18 mouse cellular contexts compared by ENCODE assay signal in genomic region chr7:131257309-131257708, GRCm38 (mm10).
DNase-seq lines count a peak whose midpoint lies in the region; ATAC-seq and TF ChIP-seq lines count a peak whose summit lies in the region.
"Had no signal": no experiment of that assay in that cellular context is flagged by ENCODE, and none has a peak within 500 bp of the region (broad histone marks: within the 10 kb centered on the region; RNA-seq: fewer than 3 reads in every experiment).

No protein-coding gene starts in this region.

- ATAC-seq in liver, embryonic 11.5 days (replicated peaks; ENCODE audit: low FRiP score): no peak
- peak; percentile 91 for ATAC-seq in liver, postnatal 0 days
- ATAC-seq in stomach, embryonic 16.5 days (ENCODE audit: insufficient read depth, low FRiP score): peak; percentile 44; the same call in 1 of the 2 replicates
- ATAC-seq: forebrain, embryonic 13.5 days; forebrain, embryonic 15.5 days had no signal

- H3K27ac ChIP-seq in liver, adult 2 months (replicated peaks; ENCODE audit: insufficient read depth, low read depth, low read length): peak overlapping the region; percentile 40; the same call in 1 of the 2 replicates
- no peak overlapping the region for H3K27ac ChIP-seq in liver, embryonic 11.5 days (ENCODE audit: low read depth, low read length)
- H3K27ac ChIP-seq in liver, postnatal 0 days (ENCODE audit: low read depth): peak overlapping the region; percentile 44
- H3K27ac ChIP-seq in stomach, embryonic 16.5 days (ENCODE audit: low read length): no peak overlapping the region
- H3K27ac ChIP-seq: embryonic facial prominence, embryonic 10.5 days; embryonic facial prominence, embryonic 12.5 days; forebrain, embryonic 13.5 days; forebrain, embryonic 15.5 days had no signal

- 14% methylated on average over 1 of the region's 1 CpGs for WGBS in liver, adult 2 months
- WGBS in liver, embryonic 11.5 days: 66% methylated on average over 1 of the region's 1 CpGs
- WGBS in liver, postnatal 0 days (ENCODE audit: insufficient replicate concordance): 33% methylated on average over 1 of the region's 1 CpGs
- WGBS in stomach, embryonic 16.5 days: 38% methylated on average over 1 of the region's 1 CpGs

- DNase-seq in liver, adult 2 months (ENCODE audit: extremely low read depth, low read depth, low spot score): peak; percentile 85
- DNase-seq in liver, embryonic 11.5 days (ENCODE audit: low spot score): no peak
- peak; percentile 50 for DNase-seq in liver, postnatal 0 days
- DNase-seq in liver: no peak
- DNase-seq in spleen, postnatal 4 days (ENCODE audit: low spot score in 2 of 2): no peak
- no peak for DNase-seq in urinary bladder, adult 18-20 months (ENCODE audit: low spot score in 2 of 2)
- DNase-seq: adrenal gland, adult 2 months; adrenal gland, postnatal 25 days; cerebellum, adult 11 months; cerebellum, adult 18-20 months; cerebellum, adult 8-10 months; cerebellum, adult 9-11 months; cerebellum, postnatal 36 days had no signal

- H3K9ac ChIP-seq in liver, adult 2 months (ENCODE audit: low read depth, low read length): no peak overlapping the region
- H3K9ac ChIP-seq in liver, embryonic 11.5 days (ENCODE audit: low read depth, low read length): no peak overlapping the region
- H3K9ac ChIP-seq in liver, postnatal 0 days (replicated peaks): no peak overlapping the region
- no peak overlapping the region for H3K9ac ChIP-seq in stomach, embryonic 16.5 days (ENCODE audit: low read length)
- H3K9ac ChIP-seq: embryonic facial prominence, embryonic 12.5 days; forebrain, embryonic 13.5 days; forebrain, embryonic 15.5 days had no signal

- H3K4me2 ChIP-seq in liver, embryonic 11.5 days: no peak overlapping the region
- no peak overlapping the region for H3K4me2 ChIP-seq in liver, postnatal 0 days (ENCODE audit: low read depth, low read length)
- no peak overlapping the region for H3K4me2 ChIP-seq in stomach, embryonic 16.5 days (ENCODE audit: low read depth, low read length)
- H3K4me2 ChIP-seq: embryonic facial prominence, embryonic 12.5 days; forebrain, embryonic 13.5 days; forebrain, embryonic 15.5 days had no signal

- H3K27me3 ChIP-seq in liver, adult 2 months (ENCODE audit: control insufficient read depth, insufficient read depth, low read length): no peaks in the 10 kb centered on the region
- no peaks in the 10 kb centered on the region for H3K27me3 ChIP-seq in liver, embryonic 11.5 days (replicated peaks; ENCODE audit: control insufficient read depth, insufficient read depth, low read length)
- no peaks in the 10 kb centered on the region for H3K27me3 ChIP-seq in liver, postnatal 0 days (ENCODE audit: insufficient read depth, low read length)
- no peaks in the 10 kb centered on the region for H3K27me3 ChIP-seq in stomach, embryonic 16.5 days (ENCODE audit: control insufficient read depth, insufficient read depth, low read length)
- H3K27me3 ChIP-seq: embryonic facial prominence, embryonic 12.5 days; forebrain, embryonic 13.5 days; forebrain, embryonic 15.5 days had no signal

- H3K4me3 ChIP-seq in liver, adult 2 months (ENCODE audit: insufficient read depth, low read depth, low read length): no peak overlapping the region
- no peak overlapping the region for H3K4me3 ChIP-seq in liver, embryonic 11.5 days (ENCODE audit: low read depth, low read length)
- no peak overlapping the region for H3K4me3 ChIP-seq in liver, postnatal 0 days (ENCODE audit: low read depth, low read length)
- no peak overlapping the region for H3K4me3 ChIP-seq in stomach, embryonic 16.5 days (replicated peaks; ENCODE audit: low read length)
- H3K4me3 ChIP-seq: embryonic facial prominence, embryonic 10.5 days; embryonic facial prominence, embryonic 12.5 days; forebrain, embryonic 13.5 days; forebrain, embryonic 15.5 days had no signal

- no peaks in the 10 kb centered on the region for H3K9me3 ChIP-seq in liver, embryonic 11.5 days (ENCODE audit: control insufficient read depth, low read length)
- H3K9me3 ChIP-seq in liver, postnatal 0 days (ENCODE audit: low read length): no peaks in the 10 kb centered on the region
- no peaks in the 10 kb centered on the region for H3K9me3 ChIP-seq in stomach, embryonic 16.5 days (replicated peaks; ENCODE audit: control insufficient read depth, low read length)
- H3K9me3 ChIP-seq: embryonic facial prominence, embryonic 10.5 days; embryonic facial prominence, embryonic 12.5 days; forebrain, embryonic 13.5 days; forebrain, embryonic 15.5 days had no signal

- no peak for TF ChIP-seq EP300 in liver, postnatal 0 days (IDR thresholded peaks at IDR 0.05; ENCODE audit: low read depth)

- no peak for TF ChIP-seq CTCF in liver, adult 2 months (IDR thresholded peaks at IDR 0.05; ENCODE audit: low read depth, low read length)
- TF ChIP-seq CTCF in liver, postnatal 0 days (IDR thresholded peaks at IDR 0.05; ENCODE audit: low read depth): no peak

- H3K36me3 ChIP-seq in liver, adult 2 months (ENCODE audit: control insufficient read depth, insufficient read depth, low read length): no peaks in the 10 kb centered on the region
- H3K36me3 ChIP-seq in liver, embryonic 11.5 days (ENCODE audit: control insufficient read depth, insufficient read depth, low read length): no peaks in the 10 kb centered on the region
- no peaks in the 10 kb centered on the region for H3K36me3 ChIP-seq in liver, postnatal 0 days (replicated peaks; ENCODE audit: insufficient read depth, low read length)
- no peaks in the 10 kb centered on the region for H3K36me3 ChIP-seq in stomach, embryonic 16.5 days (ENCODE audit: control insufficient read depth, insufficient read depth, low read length)
- H3K36me3 ChIP-seq: embryonic facial prominence, embryonic 10.5 days; embryonic facial prominence, embryonic 12.5 days; forebrain, embryonic 15.5 days had no signal

- TF ChIP-seq POLR2A in liver, adult 2 months (IDR thresholded peaks at IDR 0.05; ENCODE audit: extremely low read depth, insufficient read depth, low read length): no peak

- H3K79me2 ChIP-seq in liver, adult 2 months (ENCODE audit: control insufficient read depth, insufficient read depth, low read length): no peaks in the 10 kb centered on the region

- H3K4me1 ChIP-seq in liver, adult 2 months (ENCODE audit: control insufficient read depth, insufficient read depth, low read length): peaks cover 7% of the 10 kb centered on the region
- H3K4me1 ChIP-seq in liver, embryonic 11.5 days (replicated peaks; ENCODE audit: control insufficient read depth, insufficient read depth, low read length): no peaks in the 10 kb centered on the region
- H3K4me1 ChIP-seq in liver, postnatal 0 days (ENCODE audit: insufficient read depth): no peaks in the 10 kb centered on the region; the same call in 1 of the 2 replicates
- no peaks in the 10 kb centered on the region for H3K4me1 ChIP-seq in stomach, embryonic 16.5 days (ENCODE audit: control insufficient read depth, insufficient read depth, low read length)
- H3K4me1 ChIP-seq: embryonic facial prominence, embryonic 10.5 days; embryonic facial prominence, embryonic 12.5 days; forebrain, embryonic 13.5 days; forebrain, embryonic 15.5 days had no signal

Comparison
In these comparisons a context has a peak if more than half of its experiments do, and no peak if none do; other contexts are left out.
1. DNase-seq: peak in liver, adult 2 months (single experiment) and liver, postnatal 0 days (single experiment); none in liver, embryonic 11.5 days (single experiment), liver (single experiment), spleen, postnatal 4 days (0 of 2) and urinary bladder, adult 18-20 months (0 of 2).
2. H3K27ac ChIP-seq: peak in liver, adult 2 months (single experiment) and liver, postnatal 0 days (single experiment); none in liver, embryonic 11.5 days (single experiment) and stomach, embryonic 16.5 days (single experiment).